Mouse (Mus musculus) effector memory CD4-positive, alpha-beta T cell, adult 5 months (primary cell): ENCODE data around the gene Svep1. TPM values are rescaled to one million over a fixed set of nuclear protein-coding genes. Genes with fewer than 3 reads are reported as not detected.

Source experiments
- polyA plus RNA-seq: library from polyadenylated mRNA; unstranded; fragments of 100-300 nt; shearing (Covaris generic); gene quantifications from one replicate; pipeline ENCODE4 v1.2.1, GENCODE M21; 2017

Gene Svep1
- not detected for polyA plus RNA-seq

GRCm38 (mm10) chr4:58206115-58206945 lies at the start of gene Svep1:
Svep1 (minus strand) TSS chr4:58206859.

GRCm38 (mm10) chr4:58009024-58009423 lies 197.6 kb downstream of the Svep1 start, which contains the start of gene Txndc8:
Txndc8 (minus strand) TSS chr4:58009124.

Other genes starting within 250 kb of the Svep1 start
- not detected for gene Txndc8, start 197.7 kb downstream of the Svep1 start, polyA plus RNA-seq
- gene Musk, start 79.1 kb upstream of the Svep1 start, polyA plus RNA-seq, result not detected